Mouse (Mus musculus): ENCODE results near the gene Slc38a6.

The Slc38a6 gene

DNA sequence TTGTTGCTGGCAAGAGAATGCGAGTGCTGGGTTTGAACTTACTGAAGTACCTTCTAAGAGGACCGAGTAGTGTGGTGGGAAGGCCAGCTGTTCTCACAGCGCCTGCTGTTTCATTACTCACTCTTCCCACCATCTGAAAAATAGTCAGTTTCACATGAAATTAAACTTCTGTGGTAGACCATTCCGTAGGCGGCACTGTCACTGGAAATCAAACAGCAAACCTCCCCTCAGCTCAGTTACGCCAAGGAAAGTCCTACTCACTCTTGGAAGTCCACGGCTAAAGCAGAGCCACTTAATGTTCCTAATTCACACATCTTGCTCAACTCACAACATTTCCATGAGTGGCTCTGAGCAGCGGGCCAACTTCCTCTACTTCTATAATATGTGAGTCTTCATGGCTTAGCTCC is 37.6 kb downstream of the Slc38a6 start:
- DNase-seq (ENCODE audit: low spot score in 2 of 2): no peak

DNA sequence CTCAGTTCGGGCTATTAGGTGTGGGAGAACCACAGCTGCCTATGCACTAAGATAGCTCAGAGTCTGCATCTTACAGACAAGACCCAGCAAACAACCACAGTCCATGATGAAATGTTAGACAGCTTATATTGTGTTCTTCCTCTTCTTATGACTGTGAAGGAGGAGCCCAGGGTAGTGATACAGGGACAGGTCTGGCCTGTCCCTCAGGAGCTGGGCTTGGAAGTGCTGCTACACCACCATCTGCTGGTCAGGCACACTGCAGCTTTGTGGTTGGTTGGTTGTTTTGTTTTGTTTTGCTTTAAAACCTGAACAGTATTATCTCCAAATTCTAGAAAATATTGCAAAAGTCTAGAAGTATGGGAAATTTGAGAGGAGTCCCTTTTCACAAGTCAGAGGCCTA is 38.2 kb downstream of the Slc38a6 start:
- no peak for DNase-seq (ENCODE audit: low spot score in 2 of 2)

DNA sequence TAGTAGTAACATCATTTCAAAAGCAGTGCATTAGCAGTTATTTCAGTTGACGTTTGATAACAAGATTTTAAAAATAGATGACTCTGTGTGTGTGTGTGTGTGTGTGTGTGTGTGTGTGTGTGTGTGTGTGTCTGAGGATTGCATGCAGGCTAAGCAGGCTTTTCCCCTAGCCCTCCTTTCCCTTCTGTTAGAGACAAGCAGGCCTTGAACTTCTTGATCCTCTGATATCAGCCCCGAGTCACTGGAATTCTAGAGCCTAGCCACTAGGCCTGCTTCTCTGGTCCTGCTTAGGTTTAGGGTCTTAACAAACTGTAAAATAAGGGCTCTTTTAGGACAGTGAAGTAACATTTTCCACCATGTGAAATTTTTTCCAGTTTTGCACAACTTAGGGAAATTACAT is 38.6 kb downstream of the Slc38a6 start:
- no peak for DNase-seq (ENCODE audit: low spot score in 2 of 2)

DNA sequence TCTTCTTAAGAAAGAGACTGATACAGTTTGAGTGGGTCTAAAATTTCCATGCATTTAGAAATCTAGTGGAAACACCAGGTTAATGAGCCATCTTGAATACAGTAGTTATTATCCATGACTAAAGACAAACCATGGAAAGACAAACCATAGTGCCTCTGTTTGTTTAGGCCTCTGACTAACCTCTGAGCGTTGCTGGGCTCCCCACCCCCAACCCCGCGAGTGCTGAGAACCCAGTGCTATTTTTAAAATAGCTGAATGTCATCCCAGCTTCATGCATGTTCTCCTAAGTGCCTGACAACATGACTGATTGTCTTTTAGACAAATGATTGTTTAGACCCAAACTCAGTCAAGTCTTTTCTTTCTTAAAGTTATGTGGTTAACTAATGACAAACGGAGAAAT is 39.0 kb downstream of the Slc38a6 start:
- DNase-seq (ENCODE audit: low spot score in 2 of 2): no peak

DNA sequence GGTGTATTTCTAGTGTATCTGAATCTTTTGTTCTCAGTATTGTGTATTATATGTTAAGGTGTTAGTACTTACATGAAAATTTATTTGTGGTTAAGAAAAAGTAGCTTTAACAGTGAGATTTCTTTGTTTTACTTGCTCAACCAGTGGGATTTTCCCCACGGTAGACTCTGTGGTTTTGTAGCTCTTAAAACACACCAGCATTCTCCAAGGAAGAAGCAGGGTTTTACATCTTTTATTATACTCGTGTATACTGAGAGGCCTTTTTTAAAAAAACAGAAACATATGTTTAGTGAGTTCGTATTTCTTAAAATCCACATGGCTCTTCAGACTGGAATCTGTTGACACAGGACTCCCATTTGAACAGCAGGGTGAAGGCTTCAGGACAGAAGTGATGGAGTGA is 40.8 kb downstream of the Slc38a6 start:
- no peak for DNase-seq (ENCODE audit: low spot score in 2 of 2)

DNA sequence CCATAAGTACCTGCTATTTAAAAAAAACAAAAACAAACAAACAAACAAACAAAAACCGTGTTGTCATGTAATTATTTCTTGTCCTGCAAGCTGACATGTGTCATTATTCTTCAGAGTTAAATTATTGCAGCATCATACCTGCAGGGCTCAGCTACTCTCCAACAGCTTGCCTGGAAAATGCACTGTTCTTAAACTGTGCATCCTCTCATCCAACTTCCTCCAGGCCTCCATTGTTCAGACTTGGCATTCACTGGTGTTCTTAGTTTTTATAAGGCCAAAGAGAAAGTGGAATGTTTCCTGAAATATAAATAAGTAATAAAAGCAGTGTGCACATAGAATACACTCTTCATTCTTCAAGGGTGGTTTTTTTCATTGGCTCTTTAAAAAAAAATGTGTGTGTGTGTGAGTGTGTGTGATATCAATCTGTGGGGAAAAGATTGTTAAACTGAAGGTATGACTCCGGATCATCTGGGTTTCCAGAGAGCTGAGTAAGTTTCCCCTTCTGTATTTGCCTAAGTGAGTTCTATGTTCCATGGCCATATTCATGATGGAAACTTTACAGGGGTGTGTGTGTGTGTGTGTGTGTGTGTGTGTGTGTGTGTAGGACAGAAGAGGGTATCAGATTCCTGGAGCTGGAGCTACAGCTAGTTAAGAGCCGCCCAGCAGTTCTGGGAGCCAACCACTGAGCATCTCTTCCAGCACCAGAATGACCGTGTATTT is 42.0 kb downstream of the Slc38a6 start:
- no peak for DNase-seq (ENCODE audit: low spot score in 2 of 2)

DNA sequence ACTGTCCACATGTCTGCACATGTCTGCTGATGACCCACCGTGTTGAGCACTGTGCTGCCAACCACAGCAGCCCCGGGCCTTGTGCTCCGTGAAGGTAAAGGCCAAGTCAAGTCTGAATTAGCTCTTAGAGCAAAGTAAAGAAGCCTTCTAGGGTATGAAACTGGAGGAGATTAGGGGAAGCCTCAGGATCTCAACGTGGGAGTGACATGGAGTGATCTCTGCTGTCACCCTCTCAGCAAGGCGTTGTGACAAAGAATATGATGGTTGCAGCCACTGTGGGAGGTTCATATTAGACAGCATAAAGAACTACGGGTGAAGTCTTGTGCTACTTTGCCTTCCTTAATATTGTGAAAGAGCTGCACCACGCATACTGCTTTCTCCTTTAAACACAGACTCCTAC is 43.7 kb downstream of the Slc38a6 start:
- no peak for DNase-seq (ENCODE audit: low spot score in 2 of 2)

DNA sequence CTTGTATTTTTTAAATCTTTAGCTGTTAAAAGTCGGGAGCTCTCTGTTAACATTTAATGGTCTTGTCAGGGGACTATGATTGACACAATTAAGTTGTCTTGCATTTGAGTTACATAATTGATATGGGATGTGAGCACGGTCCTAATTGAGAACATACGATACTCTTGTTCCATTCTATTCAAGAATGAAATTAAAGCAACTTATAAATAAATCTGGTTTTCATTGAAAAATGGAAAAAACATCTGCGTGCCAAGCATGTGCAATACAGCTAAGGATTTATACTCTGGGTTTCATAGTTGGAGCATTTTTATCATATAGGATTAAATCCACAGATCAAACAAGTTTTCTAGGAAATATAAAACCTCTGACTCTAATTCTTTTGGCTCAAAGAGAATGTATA is 46.1 kb downstream of the Slc38a6 start:
- DNase-seq (ENCODE audit: low spot score in 2 of 2): no peak

DNA sequence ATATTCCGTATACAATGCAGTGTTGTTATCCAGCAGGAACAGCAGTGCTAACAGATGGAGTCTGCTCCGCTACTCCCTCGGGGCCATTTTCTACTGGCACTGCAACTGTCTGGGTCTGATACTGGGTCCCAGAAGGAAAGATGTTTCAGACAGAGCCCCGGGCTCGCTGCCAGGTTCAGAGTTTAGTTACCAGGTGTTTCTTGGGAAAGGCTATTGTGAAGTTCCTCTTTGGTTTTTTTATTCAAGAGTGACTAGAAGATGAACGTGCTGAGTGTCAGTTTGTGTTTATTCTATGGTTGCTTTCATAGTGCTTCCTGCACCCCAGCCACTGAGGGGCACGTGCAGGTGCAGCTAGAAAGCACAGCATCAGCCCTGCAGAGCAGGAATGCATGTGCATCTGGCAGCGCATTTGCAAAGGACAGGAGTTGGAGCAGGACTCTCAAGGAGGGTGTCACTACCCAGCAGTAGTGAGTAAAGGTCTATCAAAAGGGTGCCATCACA is 47.5 kb downstream of the Slc38a6 start:
- DNase-seq (ENCODE audit: low spot score in 2 of 2): no peak

DNA sequence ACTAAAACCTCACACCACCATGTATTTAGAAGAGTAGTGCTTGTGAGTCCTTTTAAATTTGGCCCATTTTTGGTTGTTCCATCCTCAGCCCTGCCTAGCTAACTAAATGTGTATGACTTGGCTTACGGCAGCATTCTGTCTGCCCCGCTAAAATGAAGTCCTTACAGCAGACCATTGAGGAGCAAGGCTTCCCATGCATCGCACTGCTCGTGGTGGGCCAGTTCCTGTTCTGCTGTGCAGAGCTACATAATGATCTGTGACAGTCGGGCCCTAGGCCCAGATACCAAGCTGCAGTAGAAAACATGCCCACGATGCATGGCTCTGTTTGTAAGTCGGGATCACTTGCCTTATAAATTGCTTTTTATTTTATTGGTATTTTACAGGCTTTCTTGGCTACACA is 50.5 kb downstream of the Slc38a6 start:
- no peak for DNase-seq (ENCODE audit: low spot score in 2 of 2)

DNA sequence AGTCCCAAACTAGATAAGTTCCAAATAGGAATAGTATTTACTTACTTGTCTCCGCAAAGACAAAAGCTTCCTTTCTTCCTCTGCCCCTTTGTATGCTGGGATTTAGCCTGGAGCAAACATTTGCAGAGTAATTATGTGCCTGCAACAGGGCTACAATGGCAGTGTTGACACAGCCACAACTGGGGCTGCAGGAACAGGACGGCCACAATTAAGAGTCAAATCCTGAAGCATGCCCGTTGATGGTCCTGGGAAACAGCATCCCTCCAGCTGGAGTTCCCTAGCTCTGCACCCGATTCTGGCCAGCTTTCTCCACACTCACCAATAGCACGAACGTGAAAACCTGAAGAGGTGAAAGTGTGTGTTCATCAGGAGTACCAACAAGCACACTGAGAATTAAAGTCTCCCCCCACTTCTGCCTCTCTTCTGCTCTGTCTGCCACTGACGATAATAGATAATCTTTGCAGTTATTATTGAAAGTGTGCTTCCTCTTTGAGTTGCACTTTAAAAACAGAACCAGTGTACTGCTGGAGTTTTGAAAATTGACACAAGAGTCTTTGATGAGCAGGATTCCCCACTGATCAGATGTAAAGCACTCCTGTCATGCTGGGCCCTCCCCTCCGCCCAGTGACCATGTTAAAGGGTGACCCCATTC is 54.2 kb downstream of the Slc38a6 start:
- DNase-seq (ENCODE audit: low spot score in 2 of 2): no peak

DNA sequence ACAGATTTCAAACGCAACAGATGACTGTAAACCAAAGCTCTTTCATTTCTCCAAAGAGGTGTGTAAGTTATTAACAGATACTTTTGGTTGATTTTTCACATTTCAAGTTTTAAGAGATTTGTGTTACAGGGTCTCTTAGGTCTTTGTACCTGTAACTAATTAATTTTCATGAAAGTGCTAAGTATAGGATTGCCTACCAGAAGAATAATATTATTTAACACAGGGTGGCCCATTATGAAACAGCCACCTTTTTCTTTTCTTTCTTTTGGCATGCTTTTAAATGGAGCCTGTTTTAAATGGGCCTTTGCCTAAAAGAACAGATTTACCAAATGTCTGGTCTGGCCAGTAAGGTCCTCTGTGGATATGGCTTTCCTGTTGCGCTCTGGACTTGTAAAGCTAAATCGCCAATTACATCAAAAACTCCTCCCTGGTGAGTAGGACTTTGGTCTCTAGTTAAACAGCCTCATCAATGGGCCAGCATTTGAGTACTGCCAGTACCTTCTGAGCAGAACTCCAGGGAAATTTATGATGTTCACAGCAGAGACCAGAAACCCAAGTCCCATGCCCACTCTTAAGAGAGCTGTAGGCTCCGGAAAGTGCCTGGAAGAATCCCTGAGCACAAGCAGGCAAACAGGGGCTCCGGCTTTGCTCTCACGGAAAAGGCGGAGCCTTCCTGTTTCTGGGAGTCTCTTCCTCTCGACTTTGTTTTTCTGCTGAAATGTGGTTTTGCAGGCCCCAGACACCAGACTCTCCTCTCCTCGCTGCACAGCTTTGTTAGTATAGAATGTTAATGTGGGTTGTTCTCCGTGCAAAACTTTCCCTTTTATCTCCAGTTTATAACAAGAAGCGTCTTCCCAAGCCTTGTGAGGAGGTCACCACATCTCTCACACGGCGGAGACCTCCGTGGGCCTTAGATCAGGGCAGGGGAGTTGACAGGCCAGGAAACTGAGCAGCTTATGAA is 55.4 kb downstream of the Slc38a6 start:
- DNase-seq (ENCODE audit: low spot score in 2 of 2): no peak

DNA sequence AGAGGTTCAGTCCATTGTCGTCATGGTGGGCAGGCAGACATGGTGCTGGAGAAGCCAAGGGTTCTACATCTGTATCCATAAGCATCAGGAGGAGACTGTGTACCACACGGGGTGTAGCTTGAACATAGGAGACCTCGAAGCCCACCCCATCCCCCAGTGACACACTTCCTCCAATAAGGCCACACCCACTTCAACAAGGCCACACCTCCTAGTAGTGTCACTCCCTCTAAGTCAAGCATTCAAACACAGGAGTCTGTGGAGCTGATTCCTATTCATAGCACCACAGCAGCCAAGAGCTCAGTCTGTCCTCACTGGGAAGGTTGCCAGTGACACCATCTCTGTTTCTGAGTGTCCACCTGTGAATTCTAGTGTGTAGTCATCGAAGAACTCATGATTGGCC is 57.7 kb downstream of the Slc38a6 start:
- DNase-seq (ENCODE audit: low spot score in 2 of 2): no peak

DNA sequence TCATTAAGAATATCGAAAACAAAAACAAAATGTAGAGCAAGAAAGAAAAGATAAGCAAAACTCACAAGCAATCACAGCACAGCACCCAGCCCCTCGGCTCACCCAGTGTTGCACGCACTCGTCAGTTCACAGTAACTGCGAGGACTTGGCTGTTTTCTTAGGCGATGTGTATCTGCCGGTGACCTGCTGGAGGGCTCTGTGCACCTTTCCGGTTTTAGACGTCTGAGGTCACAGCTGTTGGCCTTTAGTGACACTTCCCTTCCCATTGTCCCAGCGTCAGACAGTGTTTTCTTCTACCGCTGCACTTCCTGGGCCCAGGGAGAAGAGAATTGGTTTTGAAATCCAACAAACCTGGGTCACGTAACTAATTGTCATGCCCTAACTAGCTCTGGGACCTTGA is 58.6 kb downstream of the Slc38a6 start:
- DNase-seq (ENCODE audit: low spot score in 2 of 2): no peak

DNA sequence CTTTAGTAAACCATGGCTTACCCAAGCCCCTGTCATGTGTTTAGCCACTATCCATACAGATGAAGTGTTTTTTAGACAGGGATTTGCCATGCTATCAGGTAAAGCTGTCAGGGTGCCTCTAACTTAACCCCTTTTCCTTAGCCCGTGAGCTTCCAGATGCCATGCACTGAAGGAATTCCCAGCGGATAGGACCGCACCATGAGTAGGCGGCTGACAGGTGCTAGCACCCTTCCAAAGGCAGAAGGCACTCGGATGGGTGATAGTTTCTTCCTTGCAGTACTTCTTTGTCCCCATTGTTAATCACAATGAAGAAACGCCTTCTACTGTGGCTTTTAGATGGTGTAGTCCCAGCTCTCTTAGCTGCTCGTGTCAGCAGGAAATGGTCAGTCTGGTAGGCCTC is 60.6 kb downstream of the Slc38a6 start:
- no peak for DNase-seq (ENCODE audit: low spot score in 2 of 2)

DNA sequence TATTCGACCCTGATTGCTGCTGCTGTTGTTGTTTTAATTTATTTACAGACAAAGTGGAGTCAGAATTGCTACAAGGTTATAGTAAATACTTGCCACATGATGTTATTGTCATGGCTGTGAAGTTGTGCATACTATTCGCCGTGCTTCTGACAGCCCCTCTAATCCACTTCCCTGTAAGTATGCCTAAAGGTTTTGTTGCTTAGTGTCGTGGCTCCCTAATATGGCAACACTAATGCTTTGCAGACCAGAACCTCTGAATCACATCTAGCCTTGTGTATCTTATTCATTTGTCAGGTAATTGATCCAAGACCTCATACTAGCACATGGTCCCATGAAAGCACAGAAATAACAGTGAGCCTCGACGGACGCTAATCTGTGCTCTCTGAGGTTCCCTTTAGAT is 63.9 kb downstream of the Slc38a6 start:
- no peak for DNase-seq (ENCODE audit: low spot score in 2 of 2)

DNA sequence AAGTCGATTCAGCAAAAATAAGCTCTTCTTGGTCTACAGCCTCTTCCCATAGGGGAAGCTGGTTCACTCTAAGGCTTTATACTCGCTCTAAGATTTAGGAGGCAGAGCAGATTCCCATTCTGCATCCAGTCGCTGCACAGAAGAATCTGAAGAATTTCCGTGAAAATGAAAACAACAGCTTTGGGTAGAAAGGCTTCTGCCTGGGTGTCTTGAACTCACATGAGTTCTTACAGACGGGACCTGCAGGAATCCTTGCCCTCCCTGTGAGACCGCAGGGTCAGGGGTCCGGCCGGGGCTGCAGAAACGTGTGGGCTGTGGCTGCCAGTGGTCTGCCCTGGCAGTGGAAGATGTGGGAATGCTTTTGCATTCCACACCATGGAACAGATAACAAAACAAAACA is 64.4 kb downstream of the Slc38a6 start:
- no peak for DNase-seq (ENCODE audit: low spot score in 2 of 2)

DNA sequence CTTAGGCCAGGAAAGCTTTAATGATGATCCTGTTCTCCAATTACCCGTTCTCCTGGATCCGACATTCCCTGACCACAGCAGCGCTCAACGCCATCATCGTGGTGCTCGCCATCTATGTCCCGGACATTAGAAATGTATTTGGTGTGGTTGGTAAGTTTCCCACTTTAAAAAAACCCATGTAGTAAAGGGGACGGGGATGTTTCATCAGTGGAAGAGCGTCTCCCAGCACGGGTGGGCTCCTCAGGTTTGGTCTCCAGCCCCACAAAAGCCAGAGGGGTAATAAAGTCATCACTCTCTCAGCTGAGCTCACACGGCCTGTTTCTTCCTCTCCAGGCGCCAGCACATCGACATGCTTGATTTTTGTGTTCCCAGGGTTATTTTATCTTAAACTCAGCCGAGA is 65.2 kb downstream of the Slc38a6 start:
- no peak for DNase-seq (ENCODE audit: low spot score in 2 of 2)

DNA sequence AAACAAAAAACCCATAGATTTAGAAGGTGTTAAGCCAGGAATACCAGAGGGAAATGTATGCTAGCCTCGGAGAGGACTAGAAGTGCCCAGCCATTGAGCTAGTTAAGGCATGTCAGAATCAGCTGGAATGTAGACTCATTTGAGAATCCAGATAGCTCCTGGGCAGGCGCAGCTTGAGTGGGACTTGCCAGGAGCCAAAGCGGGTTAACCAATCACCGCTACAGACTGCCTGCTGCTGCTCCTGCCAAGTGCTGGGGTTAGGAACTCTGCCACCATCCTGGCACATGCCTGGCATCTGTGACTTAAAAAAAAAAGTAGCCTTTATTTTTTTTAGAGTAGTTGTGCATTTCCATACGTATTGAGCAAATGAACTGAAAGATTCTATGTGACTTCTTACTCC is 66.8 kb downstream of the Slc38a6 start:
- DNase-seq (ENCODE audit: low spot score in 2 of 2): peak in 1 of 2 experiments; percentile 25

DNA sequence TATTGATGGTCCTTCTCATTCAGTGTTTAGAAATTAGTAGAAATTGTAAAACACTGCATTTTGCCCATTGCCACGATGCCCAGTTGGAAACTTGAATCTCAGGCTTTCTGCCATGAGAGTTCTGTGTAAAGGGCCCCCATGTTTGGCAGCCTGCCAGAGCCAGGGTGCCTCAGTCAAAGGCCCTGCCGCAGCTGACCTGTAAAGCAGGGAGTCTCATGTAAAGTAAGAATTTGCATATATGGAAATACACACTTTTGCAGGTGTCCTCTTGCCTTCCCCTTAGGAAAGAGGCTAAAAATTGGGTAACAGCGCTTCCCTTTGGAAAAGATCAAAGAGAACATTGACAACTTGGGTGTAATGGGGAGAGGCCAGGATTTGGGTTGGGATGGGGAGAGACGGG is 67.9 kb downstream of the Slc38a6 start:
- no peak for DNase-seq (ENCODE audit: low spot score in 2 of 2)

DNA sequence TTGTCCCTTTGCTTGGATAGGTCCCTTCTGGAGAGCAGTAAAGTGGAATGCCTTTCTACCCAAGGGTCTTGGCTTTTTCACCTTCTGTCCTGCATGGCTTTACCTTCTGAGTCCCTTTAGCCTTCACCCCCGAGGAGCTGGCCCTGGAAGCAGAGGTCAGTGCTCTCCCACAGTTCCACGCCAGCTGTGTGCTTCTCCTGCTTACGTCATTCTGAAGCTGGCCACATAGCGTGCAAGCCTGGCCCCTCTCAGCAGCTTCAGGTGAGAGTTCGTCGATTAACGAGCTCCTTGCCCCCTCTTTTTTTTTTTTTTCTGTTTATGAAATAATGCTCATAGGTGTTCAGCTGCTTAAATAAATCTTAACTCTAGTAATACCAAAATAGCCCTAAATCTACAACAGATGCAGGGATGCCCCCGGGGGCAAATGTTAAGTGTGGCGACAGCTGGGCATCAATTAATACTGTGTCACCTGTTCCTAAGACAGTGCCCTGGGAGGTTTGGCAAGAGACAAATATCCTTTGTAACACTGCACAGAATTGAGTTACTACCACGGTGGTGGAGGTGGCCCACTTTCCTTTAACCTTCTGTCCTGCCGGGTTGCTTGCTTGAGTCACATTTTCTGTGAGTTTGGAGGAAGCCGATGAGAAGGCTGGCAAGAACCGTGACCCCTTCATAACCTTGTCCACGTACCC is 68.7 kb downstream of the Slc38a6 start:
- no peak for DNase-seq (ENCODE audit: low spot score in 2 of 2)

DNA sequence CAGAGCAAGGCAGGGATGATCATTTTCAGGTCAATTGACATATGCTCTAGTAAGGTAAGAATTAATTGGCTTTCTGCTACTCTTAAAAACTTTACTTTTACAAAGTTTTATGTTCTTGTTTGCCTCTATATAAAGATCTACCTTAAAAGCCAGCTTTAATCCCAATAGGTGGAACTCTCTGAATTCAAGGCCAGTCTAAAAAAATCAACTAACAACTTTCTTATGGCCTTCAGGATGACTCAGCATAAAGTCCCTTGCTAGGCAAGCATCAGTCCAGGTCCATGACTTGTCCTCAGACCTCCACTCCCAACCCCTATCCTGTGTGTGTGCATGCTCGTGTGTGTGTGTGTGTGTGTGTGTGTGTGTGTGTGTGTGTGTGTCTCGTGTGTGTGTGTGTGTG is 70.1 kb downstream of the Slc38a6 start:
- no peak for DNase-seq (ENCODE audit: low spot score in 2 of 2)

All from frontal cortex, postnatal 10 days (tissue).